Mouse (Mus musculus) G1E-ER4 (cell line): ENCODE measurements around the gene Mta3. TPM values are rescaled to one million over a fixed set of nuclear protein-coding genes. Genes with fewer than 3 reads are reported as not detected.
A peak's percentile ranks its signal among the peaks of the same experiment; 100 is the strongest.

ENCODE experiments used
- GATA1 ChIP-seq: IDR thresholded peaks from one replicate; pipeline ENCODE4 v1.8.0; 2012; ENCODE audit warnings: low read length, inconsistent platforms
- polyA plus RNA-seq: library from polyadenylated mRNA; stranded (reverse); fragments of >175 nt; gene quantifications from 2 replicates; pipeline ENCODE4 v1.2.3, GENCODE M21; 2012

Mta3 gene
- polyA plus RNA-seq = 147 and 163 TPM in 2 replicates

- no peak for TF ChIP-seq GATA1
Measured at GRCm38 (mm10) chr17:83706116-83706593, at the start of gene Mta3. Gene Mta3 (plus strand): TSS chr17:83706163.

- no peak for TF ChIP-seq GATA1
Measured at GRCm38 (mm10) chr17:83657375-83657774, 48.6 kb upstream of the Mta3 start.

GRCm38 (mm10) chr17:83658943-83659342 is 47.0 kb upstream of the Mta3 start:
- TF ChIP-seq GATA1 = peak; percentile 95

- no peak for TF ChIP-seq GATA1
Measured at GRCm38 (mm10) chr17:83664761-83665160, 41.2 kb upstream of the Mta3 start.

GRCm38 (mm10) chr17:83666597-83667287 is 39.2 kb upstream of the Mta3 start:
- no peak for TF ChIP-seq GATA1

GRCm38 (mm10) chr17:83667934-83668690 is 37.9 kb upstream of the Mta3 start:
- TF ChIP-seq GATA1 = no peak

GRCm38 (mm10) chr17:83672685-83673084 is 33.3 kb upstream of the Mta3 start:
- TF ChIP-seq GATA1 = no peak

- no peak for TF ChIP-seq GATA1
Measured at GRCm38 (mm10) chr17:83677370-83677769, 28.6 kb upstream of the Mta3 start.

- TF ChIP-seq GATA1 = no peak
Measured at GRCm38 (mm10) chr17:83681977-83682376, 24.0 kb upstream of the Mta3 start.

GRCm38 (mm10) chr17:83684475-83684874 is 21.5 kb upstream of the Mta3 start:
- TF ChIP-seq GATA1 = peak; percentile 62

- TF ChIP-seq GATA1 = no peak
Measured at GRCm38 (mm10) chr17:83690418-83690817, 15.5 kb upstream of the Mta3 start.

GRCm38 (mm10) chr17:83691379-83691778 is 14.6 kb upstream of the Mta3 start:
- TF ChIP-seq GATA1 = no peak

GRCm38 (mm10) chr17:83693941-83694340 is 12.0 kb upstream of the Mta3 start:
- TF ChIP-seq GATA1 = no peak

GRCm38 (mm10) chr17:83695785-83696184 is 10.2 kb upstream of the Mta3 start:
- TF ChIP-seq GATA1 = no peak

- no peak for TF ChIP-seq GATA1
Measured at GRCm38 (mm10) chr17:83699062-83699724, 6.8 kb upstream of the Mta3 start.

- no peak for TF ChIP-seq GATA1
Measured at GRCm38 (mm10) chr17:83700125-83700524, 5.8 kb upstream of the Mta3 start.
